Mouse (Mus musculus) Muller cell, postnatal 12 days (primary cell): ENCODE measurements around the gene Chrm4.

Experiments used
- DNase-seq: peaks from one replicate; pipeline ENCODE4 v3.0.0-alpha.2; 2015; ENCODE audit errors: inconsistent ontology term

Gene Chrm4

GRCm38 (mm10) chr2:91944170-91944950, 17.3 kb downstream of the Chrm4 start:
- no peak for DNase-seq

GRCm38 (mm10) chr2:91945483-91945882, 18.4 kb downstream of the Chrm4 start, which contains the start of gene Gm9821:
TSS of gene Gm9821 (plus strand) at chr2:91945703.
- DNase-seq = no peak

- no peak for DNase-seq
These were observed 19.8 kb downstream of the Chrm4 start for GRCm38 (mm10) chr2:91946836-91947235.

GRCm38 (mm10) chr2:91947397-91948150, 20.5 kb downstream of the Chrm4 start:
- peak; percentile 95 for DNase-seq

GRCm38 (mm10) chr2:91948151-91948509, 21.1 kb downstream of the Chrm4 start:
- no peak for DNase-seq

- DNase-seq = no peak
These were observed 21.8 kb downstream of the Chrm4 start for GRCm38 (mm10) chr2:91948792-91949241.

- peak; percentile 80 for DNase-seq
These were observed 22.6 kb downstream of the Chrm4 start for GRCm38 (mm10) chr2:91949411-91950274.

- DNase-seq = peak; percentile 91
These were observed 23.4 kb downstream of the Chrm4 start for GRCm38 (mm10) chr2:91950275-91951085.

- DNase-seq = peak; percentile 69
These were observed 26.8 kb downstream of the Chrm4 start for GRCm38 (mm10) chr2:91953825-91954224.

GRCm38 (mm10) chr2:91955121-91955591, 28.1 kb downstream of the Chrm4 start:
- DNase-seq = no peak

- no peak for DNase-seq
These were observed 28.8 kb downstream of the Chrm4 start for GRCm38 (mm10) chr2:91955875-91956274.

- DNase-seq = peak; percentile 70
These were observed 30.0 kb downstream of the Chrm4 start for GRCm38 (mm10) chr2:91957096-91957495.

- no peak for DNase-seq
These were observed 31.0 kb downstream of the Chrm4 start for GRCm38 (mm10) chr2:91958049-91958448.

GRCm38 (mm10) chr2:91958701-91959457, 31.8 kb downstream of the Chrm4 start:
- peak; percentile 53 for DNase-seq

- DNase-seq = no peak
These were observed 32.7 kb downstream of the Chrm4 start for GRCm38 (mm10) chr2:91959544-91960410.

- DNase-seq = no peak
These were observed 33.4 kb downstream of the Chrm4 start for GRCm38 (mm10) chr2:91960459-91960858.

- no peak for DNase-seq
These were observed 35.1 kb downstream of the Chrm4 start for GRCm38 (mm10) chr2:91961901-91962761.

GRCm38 (mm10) chr2:91962864-91963401, 35.9 kb downstream of the Chrm4 start:
- DNase-seq = no peak
